Mouse (Mus musculus): ENCODE results near the gene Dohh.

Gene Dohh

DNA sequence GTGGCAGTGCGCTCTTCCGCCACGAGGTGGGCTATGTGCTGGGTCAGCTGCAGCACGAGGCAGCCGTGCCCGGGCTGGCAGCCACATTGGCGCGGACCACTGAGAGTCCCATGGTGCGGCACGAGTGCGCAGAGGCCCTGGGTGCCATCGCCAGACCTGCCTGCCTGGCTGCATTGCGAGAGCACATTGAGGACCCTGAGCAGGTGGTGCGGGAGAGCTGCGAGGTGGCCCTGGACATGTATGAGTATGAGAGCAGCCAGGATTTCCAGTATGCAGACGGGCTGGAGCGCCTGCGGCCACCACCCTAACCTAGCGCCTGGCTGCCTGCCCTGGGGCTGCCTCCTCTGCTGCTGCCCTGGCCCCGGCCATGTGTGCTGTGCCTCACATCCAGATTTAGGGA lies 3.5 kb downstream of the Dohh start:
- no peak for DNase-seq

DNA sequence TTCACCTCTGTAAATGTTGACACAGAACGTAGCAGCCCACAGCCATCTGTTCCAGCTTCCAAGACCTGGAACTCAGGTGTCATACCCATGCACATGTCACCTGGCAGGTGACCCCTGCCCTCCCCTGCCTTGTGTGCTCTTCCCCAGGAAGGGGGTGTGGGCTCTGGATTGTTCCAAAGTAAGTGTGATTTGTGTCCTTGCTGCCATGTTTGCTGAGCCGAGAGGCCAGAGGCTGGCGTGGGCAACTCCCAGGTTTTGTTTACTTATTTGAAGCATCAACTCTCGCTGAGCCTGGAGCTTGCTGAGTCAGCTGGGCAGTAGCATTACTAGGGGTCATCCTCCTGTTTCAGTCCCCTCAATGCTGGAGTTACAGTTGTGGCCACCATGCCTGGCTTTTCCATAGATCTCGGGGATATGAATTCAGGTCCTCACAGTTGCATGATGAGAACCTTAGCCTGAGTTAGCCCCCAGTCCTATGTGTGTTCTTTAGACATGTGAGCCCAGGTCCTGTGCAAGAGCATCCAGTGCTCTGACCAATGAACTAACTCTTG lies 4.4 kb downstream of the Dohh start, which contains the start of gene Gm48552:
TSS of gene Gm48552 (plus strand) at position 501 of the 551 bp plus-strand sequence.
- no peak for DNase-seq

DNA sequence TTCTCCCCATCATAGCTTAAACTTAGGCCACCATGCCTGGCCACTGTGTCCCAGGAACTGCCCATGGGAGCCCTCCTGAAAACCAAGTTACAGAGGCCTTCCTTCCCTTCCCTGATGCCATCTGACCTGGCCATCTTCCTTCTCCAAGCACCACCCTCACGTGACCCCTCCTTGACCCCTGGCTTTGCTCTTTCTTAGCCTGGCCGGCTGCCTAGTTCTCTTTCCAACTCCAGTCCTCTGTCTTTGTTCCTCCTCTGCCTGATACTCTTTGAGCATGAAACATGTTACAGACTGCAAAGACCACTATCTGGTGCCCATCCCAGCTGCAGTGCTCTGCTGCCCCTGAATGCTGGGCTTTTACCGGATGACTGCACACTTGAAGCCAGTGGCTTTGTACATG lies 5.1 kb downstream of the Dohh start:
- no peak for DNase-seq

DNA sequence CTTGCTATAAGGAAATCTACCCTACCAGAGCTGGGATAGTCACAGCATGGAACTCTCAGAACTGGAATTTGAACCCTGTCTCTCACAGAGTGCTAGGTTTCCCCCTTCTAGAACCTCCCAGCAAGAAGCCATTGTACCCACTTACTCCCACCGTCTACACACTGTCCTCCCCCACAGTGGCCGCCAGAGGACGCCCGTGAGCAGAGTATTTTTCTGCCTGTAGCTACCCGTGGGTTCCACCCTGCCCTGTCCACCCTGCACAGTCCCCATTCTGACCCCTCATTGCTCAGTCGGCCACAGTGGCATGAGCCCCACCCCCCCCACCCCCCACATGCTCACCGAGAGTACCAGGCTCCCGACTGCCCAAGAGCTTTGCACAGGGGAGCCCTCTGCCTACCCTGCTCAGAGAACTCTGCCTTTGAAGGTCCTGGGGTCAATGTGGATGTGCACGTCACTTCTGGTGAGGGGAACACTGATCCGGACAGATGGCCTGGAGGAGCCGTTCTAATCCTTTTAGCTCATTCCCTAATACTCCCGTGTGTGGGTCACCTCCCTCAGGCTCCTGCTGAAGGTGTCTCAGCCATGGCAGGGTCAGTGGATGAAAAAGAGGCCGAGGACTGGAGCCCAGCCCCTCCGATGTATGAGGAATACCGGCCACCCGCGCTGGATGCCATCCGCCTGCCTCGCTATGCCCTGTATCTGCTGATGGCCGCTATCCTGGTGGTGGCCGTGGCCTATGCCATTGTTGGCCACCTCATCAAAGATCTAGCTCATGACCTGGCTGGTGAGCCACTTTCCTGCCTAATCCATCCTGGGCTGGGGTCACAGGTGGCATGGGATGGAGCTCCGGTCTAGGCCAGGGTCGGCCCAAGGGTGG lies 5.8 kb downstream of the Dohh start:
- DNase-seq, result peak; percentile 78

DNA sequence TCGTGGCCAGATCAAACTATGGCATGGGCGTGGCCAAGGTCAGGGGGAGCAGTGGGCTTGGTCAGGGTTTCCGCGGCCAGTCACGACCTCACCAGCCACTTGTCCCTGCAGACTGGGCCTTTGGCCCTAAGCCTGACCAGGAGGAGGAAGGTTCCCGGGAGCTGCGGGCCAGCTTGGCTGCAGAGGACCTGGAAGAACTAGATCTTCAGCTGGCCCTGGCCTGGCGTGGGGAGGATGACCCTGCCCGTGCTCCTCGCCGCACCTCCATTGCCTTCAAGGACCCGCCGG lies 6.4 kb downstream of the Dohh start:
- DNase-seq, result no peak

DNA sequence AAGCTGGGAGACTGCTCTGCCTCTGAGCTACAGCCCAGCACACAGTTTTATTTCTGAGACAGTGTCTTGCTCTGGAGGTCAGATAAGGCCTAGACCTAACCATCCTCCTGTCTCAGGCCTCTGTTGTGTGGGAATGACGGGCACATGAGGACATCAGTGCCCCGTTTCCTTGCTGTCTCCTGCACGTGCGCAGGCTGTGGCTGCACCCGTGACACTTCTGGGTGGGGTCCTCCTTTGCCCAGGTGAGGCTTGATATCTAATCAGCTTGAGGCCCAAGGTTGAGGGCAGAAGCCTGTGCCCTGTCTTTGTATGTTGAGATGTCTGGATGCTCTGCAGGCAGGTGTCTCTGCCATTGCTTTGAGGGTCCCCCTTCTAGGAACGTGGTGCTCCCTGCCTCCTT lies 8.0 kb downstream of the Dohh start:
- no peak for DNase-seq

DNA sequence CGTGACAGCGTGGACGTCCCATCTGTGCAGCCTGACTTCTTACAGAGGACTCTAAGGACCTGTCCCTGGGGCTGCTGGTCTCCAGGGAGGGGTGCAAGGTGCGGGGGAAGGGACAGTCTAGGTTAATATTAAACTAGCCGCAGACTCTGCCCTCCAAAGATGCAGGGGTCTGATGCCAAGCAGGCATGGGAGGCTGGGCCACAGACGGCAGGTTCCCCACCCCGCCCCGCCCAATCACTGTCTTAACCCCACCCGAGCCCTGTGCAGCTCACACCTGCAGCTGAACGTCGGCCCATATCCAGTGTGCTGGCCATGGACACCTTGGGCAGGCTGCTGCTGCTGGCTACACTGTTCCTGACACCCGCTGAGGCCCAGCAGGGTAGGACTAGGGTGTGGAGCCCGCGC lies 8.6 kb downstream of the Dohh start, which contains the start of gene Smim24:
TSS of gene Smim24 (plus strand) at position 271 of the 405 bp plus-strand sequence.
- peak; percentile 25 for DNase-seq

DNA sequence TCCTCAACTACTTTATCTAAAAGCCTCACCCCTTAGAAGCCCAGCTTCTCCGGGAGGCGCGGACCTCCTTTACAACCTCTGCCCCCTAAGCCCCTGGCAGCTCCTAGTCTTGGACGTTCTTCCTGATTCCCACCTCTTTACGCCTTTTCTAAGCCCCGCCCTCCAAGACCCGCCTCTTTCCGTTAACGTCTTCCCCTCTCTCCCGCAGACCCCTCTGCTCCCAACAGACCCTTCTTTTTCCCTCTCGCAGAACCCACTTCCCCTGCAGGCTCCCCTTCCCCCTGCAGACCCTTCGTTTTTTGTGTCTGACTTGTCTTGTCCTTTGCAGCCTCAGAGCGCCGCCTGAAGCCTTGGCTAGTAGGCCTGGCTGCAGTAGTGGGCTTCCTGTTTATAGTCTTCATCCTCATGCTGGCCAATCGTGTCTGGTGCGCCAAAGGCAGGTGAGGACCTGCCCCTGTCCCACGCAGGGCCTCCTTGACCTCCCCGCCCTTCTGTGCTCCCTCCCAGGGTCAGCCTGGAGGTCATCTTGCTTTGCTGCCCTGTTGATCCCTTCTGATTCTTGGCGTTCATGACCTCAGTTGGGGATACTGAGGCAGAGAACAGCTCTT lies 9.3 kb downstream of the Dohh start:
- peak; percentile 77 for DNase-seq

DNA sequence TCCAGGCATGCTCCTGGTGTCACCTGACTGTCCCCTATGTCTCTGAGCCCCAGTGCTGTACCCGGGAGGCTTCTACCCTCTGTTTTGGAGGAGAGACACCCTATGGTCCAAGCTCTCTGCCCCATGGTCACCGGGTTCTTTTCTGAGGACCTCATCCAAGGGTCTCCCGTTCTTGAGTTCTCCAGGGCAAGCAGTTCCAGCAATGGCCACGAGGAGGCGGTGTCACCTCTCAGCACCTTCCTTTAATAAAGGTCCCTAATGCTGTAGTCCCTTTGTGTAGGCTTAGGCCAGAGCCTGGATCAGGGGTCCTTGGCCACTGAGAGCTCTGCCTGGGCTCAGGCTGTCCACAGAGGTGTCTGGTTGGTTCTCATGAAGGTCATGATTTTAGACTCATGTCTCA lies 10.9 kb downstream of the Dohh start:
- peak; percentile 74 for DNase-seq

DNA sequence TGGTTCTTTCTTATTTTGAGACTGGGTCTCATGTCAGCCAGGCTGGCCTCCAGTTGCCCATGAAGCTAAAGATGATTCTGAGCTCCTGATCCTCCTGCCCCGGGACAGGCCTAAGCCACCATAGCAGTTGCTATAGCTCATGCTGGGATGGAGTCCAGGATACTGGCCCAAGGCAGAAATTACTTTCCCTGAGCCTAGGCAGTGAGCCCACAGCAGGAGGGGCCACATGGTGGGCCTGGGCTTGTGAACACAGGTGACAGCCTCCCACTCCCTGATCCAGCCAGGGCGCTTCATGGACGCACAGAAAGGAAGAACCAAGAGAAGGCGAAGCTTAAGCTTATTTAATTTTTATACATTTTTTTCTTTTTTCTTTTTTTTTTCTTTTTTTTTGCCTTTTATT lies 11.6 kb downstream of the Dohh start:
- DNase-seq, result no peak

DNA sequence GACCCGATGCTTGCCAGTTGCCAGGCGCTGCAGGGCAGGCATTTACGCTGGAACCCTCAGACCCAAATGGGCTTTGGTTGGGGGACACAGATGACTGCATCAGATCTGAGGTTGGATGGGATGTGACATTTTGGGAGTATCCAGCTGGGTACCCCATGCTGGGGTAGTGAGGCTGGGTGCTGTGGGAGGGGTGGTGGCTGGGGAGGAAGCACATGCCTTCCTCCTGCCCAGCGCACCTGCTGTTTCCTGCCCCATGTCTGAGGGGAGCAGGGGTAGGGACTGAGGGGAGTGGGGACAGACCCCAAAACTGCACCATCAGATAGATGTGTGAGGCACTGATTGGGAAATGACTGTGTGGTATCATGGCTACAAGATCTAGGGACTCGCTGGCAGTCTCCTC lies 12.5 kb downstream of the Dohh start:
- peak; percentile 54 for DNase-seq

DNA sequence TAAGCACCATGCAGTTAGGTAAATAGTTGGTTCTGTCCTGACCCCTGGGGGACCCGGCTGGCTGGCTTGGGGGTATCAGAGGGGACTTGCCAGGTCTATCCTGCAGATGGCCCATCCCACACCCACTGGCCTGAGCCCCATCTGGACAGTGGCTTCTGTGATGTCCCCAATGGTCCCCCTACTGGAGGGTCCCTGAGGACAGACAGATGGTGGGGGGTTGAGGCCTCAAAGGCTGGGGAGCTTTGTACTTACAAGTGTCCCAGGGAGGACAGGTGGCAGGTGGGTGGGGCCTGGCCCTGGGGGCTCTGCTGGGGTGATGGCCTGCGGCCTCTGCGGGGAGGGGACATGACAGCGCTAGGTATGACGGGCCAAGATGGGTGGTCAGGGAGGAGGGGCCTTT lies 15.1 kb downstream of the Dohh start:
- DNase-seq, result no peak

DNA sequence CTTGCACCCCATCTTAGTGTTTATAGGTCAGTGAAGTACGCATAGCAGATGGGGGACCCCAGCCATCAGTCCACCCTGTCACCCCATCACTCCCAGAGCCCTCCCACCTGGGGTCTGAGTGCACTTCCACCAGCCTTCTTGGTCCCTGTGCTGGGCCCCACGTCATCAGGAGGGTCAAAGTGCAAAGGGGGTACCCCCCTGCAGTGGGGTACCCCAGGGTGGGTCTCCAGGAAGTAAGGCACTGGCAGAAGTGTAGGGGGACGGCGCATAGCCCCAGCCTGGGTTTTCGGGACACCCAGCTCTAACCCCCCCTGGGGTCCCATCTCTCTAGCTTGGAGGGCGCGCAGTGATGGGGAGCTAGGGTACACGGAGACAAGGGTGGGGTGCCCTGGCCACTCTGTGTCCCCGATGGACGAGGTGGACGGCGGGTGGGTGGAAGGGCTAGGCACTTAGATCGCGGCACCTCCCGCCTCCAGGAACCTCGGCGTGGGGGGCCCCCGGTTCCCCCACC lies 15.6 kb downstream of the Dohh start:
- DNase-seq, result no peak

DNA sequence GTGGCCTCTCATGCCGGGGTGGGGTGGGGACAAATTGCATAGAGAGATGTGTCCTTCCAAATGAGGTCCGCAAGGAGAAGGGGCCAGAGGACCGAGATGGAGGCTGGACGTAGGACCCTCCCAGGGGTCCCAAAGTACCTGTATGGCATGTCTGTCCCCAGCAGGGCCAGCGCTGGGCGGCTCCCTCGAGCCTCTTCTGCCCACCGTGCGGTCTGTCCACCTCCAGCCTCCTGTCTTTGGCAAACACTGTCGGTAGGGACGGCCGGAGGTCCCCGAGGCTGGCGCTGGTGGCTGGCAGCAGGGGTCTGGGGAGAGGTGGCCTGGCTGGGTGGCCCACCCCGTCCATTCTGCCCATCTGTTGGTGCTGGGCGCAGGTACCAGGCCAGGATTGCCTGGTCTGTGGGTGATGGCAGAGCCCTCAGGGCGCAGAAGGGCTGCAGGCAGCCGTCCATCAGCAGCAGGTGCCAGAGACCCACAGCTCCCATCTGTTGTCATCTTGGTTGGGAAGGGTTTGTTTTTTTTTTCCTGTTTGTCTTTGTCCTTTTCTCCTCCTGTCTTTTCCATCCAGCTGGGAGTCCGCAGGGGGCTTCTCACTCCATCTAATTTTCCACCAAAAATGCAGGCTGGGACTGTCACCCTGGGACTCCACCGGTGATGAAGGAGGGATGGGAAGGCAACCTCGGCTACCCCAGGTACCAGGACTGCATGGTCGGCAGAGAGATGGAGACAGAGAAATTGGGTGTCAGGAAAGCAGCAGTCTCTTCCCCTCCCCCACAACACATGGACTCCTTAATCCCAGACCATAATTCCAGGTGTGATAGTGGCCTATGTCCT lies 16.4 kb downstream of the Dohh start:
- DNase-seq, result no peak

DNA sequence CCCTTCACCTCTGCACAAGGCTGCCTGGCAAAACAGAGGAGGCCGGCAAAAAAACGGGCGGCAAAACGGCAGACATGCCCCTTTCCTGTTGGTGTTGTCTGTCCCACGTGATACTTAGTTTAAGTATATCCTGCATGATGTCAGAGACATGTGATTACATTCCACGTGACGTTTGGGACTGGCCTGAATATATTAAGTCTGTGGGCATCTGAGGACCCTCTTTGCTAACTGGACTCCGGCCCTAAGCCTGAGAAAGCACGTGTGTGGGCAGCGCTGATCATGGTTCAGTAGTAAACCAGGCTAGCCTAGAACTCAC lies 16.9 kb downstream of the Dohh start:
- no peak for DNase-seq

DNA sequence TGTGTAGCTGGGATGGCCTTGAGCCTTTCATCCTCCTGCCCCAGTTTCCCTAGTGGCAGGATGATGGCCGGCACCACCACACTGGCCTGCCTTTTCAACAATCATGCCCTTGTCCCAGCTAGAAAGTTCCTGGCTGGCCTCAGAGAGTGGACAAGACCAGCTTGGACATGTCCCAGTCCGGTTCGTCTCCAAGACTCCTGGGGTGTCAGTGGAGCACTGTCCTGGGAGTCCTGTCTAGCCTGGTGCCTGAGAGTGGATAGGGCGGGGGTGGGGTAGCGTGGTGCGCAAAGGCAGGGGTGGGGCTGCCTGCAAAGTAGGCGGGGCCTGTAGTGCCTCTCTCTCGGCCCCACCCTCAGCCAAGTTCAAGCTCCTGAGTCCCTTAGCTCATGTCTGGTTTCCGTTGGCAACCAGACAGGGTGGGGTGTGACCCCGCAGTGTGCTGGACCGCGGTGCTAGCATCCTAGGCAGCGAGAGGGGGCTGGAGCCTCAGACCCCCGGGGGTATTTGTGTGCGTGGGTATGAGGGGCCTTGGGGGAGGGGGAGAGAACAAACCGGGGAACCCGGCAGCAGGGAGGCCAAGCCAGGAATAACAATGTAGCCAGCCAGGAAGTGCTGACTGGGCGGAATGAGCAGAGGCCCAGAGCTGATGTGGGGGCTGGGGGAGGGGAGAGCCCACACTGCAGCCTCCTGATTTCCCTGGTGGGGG lies 17.4 kb downstream of the Dohh start:
- no peak for DNase-seq

DNA sequence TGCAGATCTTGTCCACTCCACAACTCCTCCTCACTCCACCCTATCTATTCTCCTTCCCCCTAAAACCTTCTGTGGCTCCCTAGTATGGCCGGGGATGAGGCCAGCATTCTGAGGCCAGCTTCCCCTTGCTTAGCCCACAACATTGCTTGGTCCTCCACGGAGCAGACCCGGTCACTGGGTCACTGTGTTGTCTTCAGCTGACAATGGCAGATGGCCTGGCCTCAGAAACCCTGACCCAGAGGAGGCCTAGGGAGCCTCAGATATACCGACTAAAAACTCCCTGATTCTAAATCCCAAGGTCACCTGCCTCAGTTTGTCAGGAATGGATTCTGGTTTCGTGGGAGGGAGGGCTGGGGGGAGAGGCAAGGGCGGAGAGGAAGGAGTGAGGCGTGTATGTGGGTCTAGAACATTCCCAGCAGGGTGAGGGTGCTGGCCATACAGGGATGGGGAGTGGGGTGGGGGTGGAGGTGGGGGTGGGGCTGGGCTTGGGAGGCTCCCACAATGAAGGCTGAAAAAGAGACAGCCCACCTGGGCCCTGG lies 18.1 kb downstream of the Dohh start:
- DNase-seq, result no peak

DNA sequence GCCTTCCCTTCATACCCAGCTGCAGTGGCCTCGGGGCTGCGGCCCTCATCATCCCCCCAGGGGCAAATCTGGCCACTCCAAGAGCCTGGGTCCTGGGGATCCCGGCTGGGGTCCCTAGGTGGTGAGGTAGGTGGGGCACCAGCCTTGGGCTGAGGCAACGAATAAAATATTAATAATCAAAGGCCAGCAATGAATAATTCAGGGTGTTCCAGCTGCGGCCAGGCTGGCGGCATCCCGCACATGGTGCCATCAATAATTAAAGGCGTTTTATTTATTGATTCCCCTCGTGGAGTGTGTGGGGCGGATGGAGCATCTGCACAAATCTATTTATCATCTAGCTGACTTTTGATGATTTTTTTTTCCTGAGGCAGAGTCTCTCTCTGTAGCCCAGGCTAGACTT lies 19.3 kb downstream of the Dohh start:
- no peak for DNase-seq

DNA sequence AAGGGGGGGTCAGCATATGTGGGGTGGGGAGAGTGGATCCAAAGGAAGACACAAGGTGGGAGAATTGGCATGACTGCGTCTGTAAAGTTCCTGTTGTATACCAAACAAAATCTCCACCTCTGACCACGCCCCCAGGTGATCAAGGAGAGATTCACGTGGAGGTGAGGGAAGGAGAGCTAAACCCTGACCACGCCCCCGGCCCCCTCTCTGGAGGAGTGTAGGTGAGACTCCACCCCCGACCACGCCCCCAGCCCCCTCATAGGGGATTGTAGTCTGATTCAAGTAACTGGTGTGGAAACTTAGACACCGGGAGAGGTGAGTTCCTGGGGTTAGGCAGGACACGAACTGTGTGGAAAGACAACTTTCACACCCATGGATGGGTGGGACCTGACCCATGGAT lies 19.9 kb downstream of the Dohh start:
- no peak for DNase-seq

DNA sequence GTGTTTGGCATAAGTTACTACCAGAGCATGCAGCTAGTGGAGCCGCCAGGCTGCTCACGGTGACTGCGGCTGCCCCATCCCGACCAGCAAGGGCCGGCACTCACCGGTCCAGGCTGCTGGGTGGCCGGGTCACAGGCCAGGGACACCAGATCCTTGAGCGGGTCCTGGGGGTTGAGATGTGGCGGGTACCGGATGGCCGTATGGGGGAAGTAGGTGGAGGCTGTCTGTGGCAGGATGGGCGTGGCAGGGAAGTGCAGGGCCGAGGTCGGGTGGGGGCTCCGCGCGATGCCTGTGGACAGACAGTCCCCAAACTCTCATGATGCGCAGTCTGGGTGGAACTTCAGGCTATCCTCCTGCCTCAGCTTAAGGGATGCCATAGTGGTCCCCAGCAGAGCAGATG lies 20.5 kb downstream of the Dohh start:
- DNase-seq, result no peak

DNA sequence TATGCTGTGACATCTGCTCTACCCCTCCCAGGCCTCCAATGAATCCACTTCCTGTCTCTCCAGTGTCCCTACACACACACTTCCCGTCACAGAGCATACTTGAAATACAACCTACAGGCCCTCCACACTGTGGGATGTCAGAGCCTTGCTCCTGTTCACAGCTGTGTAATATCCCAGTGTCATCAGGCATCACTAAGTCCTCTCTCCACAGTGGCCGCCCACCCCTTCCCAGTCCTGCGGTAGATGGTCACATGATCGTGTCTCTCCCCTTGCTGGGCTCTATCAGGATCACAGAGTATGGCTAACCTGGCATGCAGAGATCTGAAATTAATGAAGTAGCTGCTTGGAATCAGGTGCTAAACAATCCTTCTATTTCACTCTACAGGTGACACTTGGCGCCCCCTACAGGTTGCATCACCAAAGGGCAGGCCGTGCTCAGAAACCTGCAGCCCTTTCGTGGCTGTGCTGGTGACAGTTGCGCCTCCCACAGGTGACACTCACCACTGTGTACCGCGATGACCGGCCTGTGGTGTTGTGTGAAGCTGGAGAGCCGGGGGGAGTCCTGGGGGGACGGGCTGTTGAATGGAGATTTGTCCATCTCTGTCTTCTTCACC lies 21.5 kb downstream of the Dohh start:
- peak; percentile 74 for DNase-seq

All from thymus, postnatal 25 days (tissue).